Mouse (Mus musculus) natural killer cell, adult 2 months (primary cell): ENCODE measurements around the gene Rora.
"Not testable (repeated sequence)": the region's sequence is repeated elsewhere in the genome, so short reads cannot be mapped to it uniquely, and the experiment has no call there.

Experiments
- DNase-seq, 2 experiments: peaks; one replicate each; pipeline ENCODE4 v3.0.0; 2022; ENCODE audit warnings: low spot score in 2 of 2

Rora gene

GRCm38 (mm10) chr9:69086844-69087243 is 433.3 kb downstream of the Rora start:
- no peak for DNase-seq

GRCm38 (mm10) chr9:69087325-69087724 is 433.7 kb downstream of the Rora start:
- no peak for DNase-seq

- no peak for DNase-seq
These were observed 437.2 kb downstream of the Rora start for GRCm38 (mm10) chr9:69090749-69091270.

- no peak for DNase-seq
These were observed 438.8 kb downstream of the Rora start for GRCm38 (mm10) chr9:69092119-69093013.

GRCm38 (mm10) chr9:69100153-69100756 is 446.7 kb downstream of the Rora start:
- not testable (repeated sequence) for DNase-seq

GRCm38 (mm10) chr9:69104321-69104720 is 450.7 kb downstream of the Rora start:
- no peak for DNase-seq

GRCm38 (mm10) chr9:69109618-69110300 is 456.2 kb downstream of the Rora start:
- no peak for DNase-seq

- DNase-seq: no peak
These were observed 456.7 kb downstream of the Rora start for GRCm38 (mm10) chr9:69110301-69110674.

- no peak for DNase-seq
These were observed 457.1 kb downstream of the Rora start for GRCm38 (mm10) chr9:69110706-69111105.

GRCm38 (mm10) chr9:69111539-69111938 is 458.0 kb downstream of the Rora start:
- no peak for DNase-seq

GRCm38 (mm10) chr9:69114429-69114984 is 460.9 kb downstream of the Rora start:
- no peak for DNase-seq

GRCm38 (mm10) chr9:69116740-69117139 is 463.2 kb downstream of the Rora start:
- no peak for DNase-seq

GRCm38 (mm10) chr9:69121117-69121740 is 467.6 kb downstream of the Rora start:
- DNase-seq: peak; percentile 17 to 60

GRCm38 (mm10) chr9:69125011-69125786 is 471.6 kb downstream of the Rora start:
- peak; percentile 43 to 54 for DNase-seq

GRCm38 (mm10) chr9:69125787-69126161 is 472.2 kb downstream of the Rora start:
- peak; percentile 14 to 21 for DNase-seq

GRCm38 (mm10) chr9:69126595-69126994 is 473.0 kb downstream of the Rora start:
- no peak for DNase-seq

- DNase-seq: no peak
These were observed 474.7 kb downstream of the Rora start for GRCm38 (mm10) chr9:69128335-69128734.

GRCm38 (mm10) chr9:69132995-69133394 is 479.4 kb downstream of the Rora start:
- DNase-seq: no peak

- no peak for DNase-seq
These were observed 480.1 kb downstream of the Rora start for GRCm38 (mm10) chr9:69133696-69134095.

GRCm38 (mm10) chr9:69134604-69135003 is 481.0 kb downstream of the Rora start:
- DNase-seq: no peak

- no peak for DNase-seq
These were observed 483.2 kb downstream of the Rora start for GRCm38 (mm10) chr9:69136821-69137220.
